9 mouse cellular contexts compared by ENCODE assay signal in genomic region chr9:50723406-50723805, GRCm38 (mm10). TPM values are rescaled to one million over a fixed set of nuclear protein-coding genes. Genes with fewer than 3 reads are reported as not detected.
A peak's percentile ranks its signal among the peaks of the same experiment; 100 is the strongest.
DNase-seq lines count a peak whose midpoint lies in the region; ATAC-seq and TF ChIP-seq lines count a peak whose summit lies in the region.
"Had no signal": no experiment of that assay in that cellular context is flagged by ENCODE, and none has a peak within 500 bp of the region (broad histone marks: within the 10 kb centered on the region; RNA-seq: fewer than 3 reads in every experiment).

No protein-coding gene starts in this region.

- TF ChIP-seq POLR2A in heart, adult 2 months (IDR thresholded peaks at IDR 0.05; ENCODE audit: insufficient read depth, low read depth, low read length): peak; percentile 28; the same call in 1 of the 2 replicates
- no peak for TF ChIP-seq POLR2A in testis, adult 2 months (IDR thresholded peaks at IDR 0.05; ENCODE audit: control insufficient read depth, low read depth, low read length)

- ATAC-seq in kidney, embryonic 15.5 days (replicated peaks; ENCODE audit: low FRiP score): no peak

- no peaks in the 10 kb centered on the region for H3K27me3 ChIP-seq in kidney, embryonic 15.5 days
- H3K27me3 ChIP-seq in heart, adult 2 months (ENCODE audit: control insufficient read depth, insufficient read depth, low read length): no peaks in the 10 kb centered on the region
- H3K27me3 ChIP-seq in testis, adult 2 months (ENCODE audit: control insufficient read depth, insufficient read depth, low read length): no peaks in the 10 kb centered on the region
- H3K27me3 ChIP-seq: CH12.LX had no signal

- no peak overlapping the region for H3K4me3 ChIP-seq in kidney, embryonic 15.5 days (replicated peaks)
- H3K4me3 ChIP-seq in heart, adult 2 months: peak overlapping the region; percentile 30
- no peak overlapping the region for H3K4me3 ChIP-seq in testis, adult 2 months (ENCODE audit: control insufficient read depth, low read depth, low read length)

- H3K9me3 ChIP-seq in kidney, embryonic 15.5 days (replicated peaks): no peaks in the 10 kb centered on the region

- intact Hi-C loops in heart, adult 2 months (cut with DNase I): loop anchor here (5.0 kb wide), 1 partner anchor 1104 kb away; no protein-coding TSS in a partner anchor

- TF ChIP-seq CTCF in heart, adult 2 months (IDR thresholded peaks at IDR 0.05): no peak
- TF ChIP-seq CTCF in testis, adult 2 months (IDR thresholded peaks at IDR 0.05; ENCODE audit: control insufficient read depth, insufficient read depth, insufficient replicate concordance, low read depth, low read length): no peak

- no peak overlapping the region for H3K4me2 ChIP-seq in kidney, embryonic 15.5 days

- 57% methylated on average over 7 of the region's 7 CpGs for WGBS in kidney, embryonic 15.5 days
- 13% methylated on average over 7 of the region's 7 CpGs for WGBS in heart, adult 2 months

- H3K79me2 ChIP-seq in heart, adult 2 months (replicated peaks; ENCODE audit: control insufficient read depth, insufficient read depth, low read length): no peaks in the 10 kb centered on the region

- no peak overlapping the region for H3K9ac ChIP-seq in kidney, embryonic 15.5 days
- peak overlapping the region; percentile 18 for H3K9ac ChIP-seq in heart, adult 2 months (ENCODE audit: low read depth, low read length)

- no peaks in the 10 kb centered on the region for H3K36me3 ChIP-seq in kidney, embryonic 15.5 days
- H3K36me3 ChIP-seq in heart, adult 2 months (ENCODE audit: control insufficient read depth, insufficient read depth, low read length): 0 out of 2 replicates have a peak, but pooled peaks cover 2% of the 10 kb centered on the region
- H3K36me3 ChIP-seq in testis, adult 2 months (ENCODE audit: control insufficient read depth, insufficient read depth, low read length): no peaks in the 10 kb centered on the region

- no peak for TF ChIP-seq EP300 in heart, adult 2 months (IDR thresholded peaks at IDR 0.05; ENCODE audit: insufficient read depth, low read depth, low read length)

- DNase-seq in kidney, adult 11 months: peak; percentile 33
- DNase-seq in cerebellum, adult 11-12 months: peak; percentile 85
- DNase-seq in heart, adult 2 months: peak; percentile 63 to 77
- DNase-seq in kidney, postnatal 14 days: peak; percentile 78
- DNase-seq in lung, postnatal 10 days: peak; percentile 94
- DNase-seq in T-cell, adult 2 months (ENCODE audit: low spot score): no peak

- H3K4me1 ChIP-seq in kidney, embryonic 15.5 days: peaks cover 30% of the 10 kb centered on the region
- H3K4me1 ChIP-seq in heart, adult 2 months (ENCODE audit: control insufficient read depth, insufficient read depth, low read length): peaks cover 6% of the 10 kb centered on the region
- H3K4me1 ChIP-seq in testis, adult 2 months (ENCODE audit: control insufficient read depth, insufficient read depth, low read length): peaks cover 14% of the 10 kb centered on the region

- H3K27ac ChIP-seq in kidney, embryonic 15.5 days: no peak overlapping the region
- peak overlapping the region; percentile 72 for H3K27ac ChIP-seq in heart, adult 2 months
- H3K27ac ChIP-seq in testis, adult 2 months (ENCODE audit: control insufficient read depth, insufficient read depth, low read depth, low read length): peak overlapping the region; percentile 36

RNA-seq across cellular contexts. Expression of gene Dixdc1, which starts 15.9 kb away (rescaled TPM):
- 8.3 and 8.5 TPM in 2 replicates for polyA plus RNA-seq in kidney, embryonic 15.5 days (2015; fragmentation: Nextera tagmentation; extraction: Ambion mirVana)
- 1 to 10 TPM; 3.4 to 5.4 TPM for total RNA-seq in heart, adult 2 months (2021)
- 2.6 and 4.9 TPM in 2 replicates for polyA plus RNA-seq in heart, adult 2 months (2012; rRNA removed)
- 14.1 and 15.0 TPM in 2 replicates for polyA plus RNA-seq in testis, adult 2 months (2012; rRNA removed)

RNA-seq across cellular contexts. Expression of gene 2310030G06Rik, which starts 22.9 kb away (rescaled TPM):
- 8.9 and 9.2 TPM in 2 replicates for polyA plus RNA-seq in kidney, embryonic 15.5 days (2015; fragmentation: Nextera tagmentation; extraction: Ambion mirVana)
- 1 to 10 TPM; 2.9 to 4.3 TPM for total RNA-seq in heart, adult 2 months (2021)
- polyA plus RNA-seq in heart, adult 2 months (2012; rRNA removed): 5.6 and 7.4 TPM in 2 replicates
- polyA plus RNA-seq in testis, adult 2 months (2012; rRNA removed): 1.6 and 2.1 TPM in 2 replicates
- total RNA-seq: CH12.LX had no signal

RNA-seq across cellular contexts. Expression of gene Cryab, which starts 27.7 kb away (rescaled TPM):
- polyA plus RNA-seq in kidney, embryonic 15.5 days (2015; fragmentation: Nextera tagmentation; extraction: Ambion mirVana): 53.1 and 59.0 TPM in 2 replicates
- 1,000 to 10,000 TPM; 2,783 to 3,339 TPM for total RNA-seq in heart, adult 2 months (2021)
- 3,110 and 4,349 TPM in 2 replicates for polyA plus RNA-seq in heart, adult 2 months (2012; rRNA removed)
- polyA plus RNA-seq in testis, adult 2 months (2012; rRNA removed): 4.4 and 6.0 TPM in 2 replicates
- total RNA-seq: CH12.LX had no signal

RNA-seq across cellular contexts. Expression of gene Hspb2, which starts 28.7 kb away (rescaled TPM):
- 8.1 and 10.5 TPM in 2 replicates for polyA plus RNA-seq in kidney, embryonic 15.5 days (2015; fragmentation: Nextera tagmentation; extraction: Ambion mirVana)
- total RNA-seq in heart, adult 2 months (2021): 100 to 1,000 TPM; 131 to 139 TPM
- 201 and 224 TPM in 2 replicates for polyA plus RNA-seq in heart, adult 2 months (2012; rRNA removed)
- 2.3 and 3.6 TPM in 2 replicates for polyA plus RNA-seq in testis, adult 2 months (2012; rRNA removed)
- total RNA-seq: CH12.LX had no signal

RNA-seq across cellular contexts. Expression of gene Fdxacb1, which starts 44.6 kb away (rescaled TPM):
- 10.9 and 11.7 TPM in 2 replicates for polyA plus RNA-seq in kidney, embryonic 15.5 days (2015; fragmentation: Nextera tagmentation; extraction: Ambion mirVana)
- 1 to 10 TPM; 4.7 to 5.1 TPM for total RNA-seq in heart, adult 2 months (2021)
- 3.4 and 5.2 TPM in 2 replicates for polyA plus RNA-seq in heart, adult 2 months (2012; rRNA removed)
- 5.3 and 5.8 TPM in 2 replicates for polyA plus RNA-seq in testis, adult 2 months (2012; rRNA removed)

Comparison
In these comparisons a context has a peak if more than half of its experiments do, and no peak if none do; other contexts are left out.
1. RNA of gene Cryab, which starts 27.7 kb away (polyA plus RNA-seq): 3,110 to 4,349 TPM in heart, adult 2 months; 53.1 to 59.0 TPM in kidney, embryonic 15.5 days and 4.4 to 6.0 TPM in testis, adult 2 months; every median in the first group is over 10 times any median in the second.